In the genomic region with DNA sequence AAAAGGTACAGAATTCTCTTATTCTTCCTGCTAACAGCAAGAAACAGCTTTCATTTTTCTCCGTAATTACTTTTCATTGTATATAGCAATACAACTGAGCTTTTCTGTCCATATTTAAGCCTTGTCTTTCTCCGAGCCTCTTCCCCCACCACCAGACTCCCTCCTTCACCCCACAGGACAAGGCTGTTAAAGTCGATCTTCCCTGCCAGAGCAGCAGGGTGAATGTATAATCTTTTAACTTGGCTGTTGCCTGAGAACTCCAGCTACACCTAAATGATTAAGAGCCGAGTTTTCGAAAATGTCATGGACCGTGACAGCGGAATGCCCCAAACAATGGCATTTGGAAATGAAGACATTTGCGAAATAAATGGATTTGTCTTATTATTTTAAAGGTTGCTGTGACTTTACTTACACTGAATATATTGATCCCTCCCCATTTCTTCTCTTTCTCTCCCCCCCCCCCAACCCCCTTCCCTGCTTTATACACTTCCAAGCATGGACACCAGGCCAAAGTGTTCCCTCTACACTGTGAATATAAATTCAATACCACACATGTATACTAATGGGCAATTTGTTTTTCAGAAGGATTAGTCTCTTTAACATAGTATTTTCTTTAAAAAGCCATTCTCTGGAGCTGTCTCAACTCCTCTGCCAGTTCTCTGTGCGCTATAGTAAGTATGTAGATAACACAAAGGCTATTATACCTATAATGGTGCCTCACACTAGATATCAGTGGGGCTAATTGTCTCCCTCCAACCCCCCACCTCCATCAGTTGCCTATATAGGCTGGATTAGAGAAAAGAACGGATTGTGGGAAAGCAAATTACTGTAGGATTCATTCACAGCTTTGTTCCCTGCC, we compare ENCODE assay signal across 14 mouse cellular contexts.
DNase-seq lines count a peak whose midpoint lies in the region; ATAC-seq and TF ChIP-seq lines count a peak whose summit lies in the region.
"Had no signal": no experiment of that assay in that cellular context is flagged by ENCODE, and none has a peak within 500 bp of the region (broad histone marks: within the 10 kb centered on the region; RNA-seq: fewer than 3 reads in every experiment).

No protein-coding gene starts in this region.

- TF ChIP-seq EP300 in liver, postnatal 0 days (IDR thresholded peaks at IDR 0.05; ENCODE audit: low read depth), result no peak

- peak; percentile 69 for DNase-seq in kidney, adult 2 months
- DNase-seq in kidney, adult 18-20 months, result no peak
- peak; percentile 29 for DNase-seq in forebrain, postnatal 0 days
- DNase-seq in right cerebral cortex, postnatal 10 days (ENCODE audit: low spot score in 2 of 2), result no peak
- no peak for DNase-seq in liver, postnatal 0 days
- no peak for DNase-seq in urinary bladder, postnatal 36 days (ENCODE audit: low spot score in 2 of 2)
- DNase-seq: adrenal gland, postnatal 14 days; heart, postnatal 4 days; liver, embryonic 13.5 days; thymus, adult 2 months had no signal

- H3K4me1 ChIP-seq in kidney, adult 2 months (ENCODE audit: control insufficient read depth, insufficient read depth, low read length), result no peaks in the 10 kb centered on the region
- H3K4me1 ChIP-seq in forebrain, postnatal 0 days (ENCODE audit: insufficient read depth), result peaks cover 16% of the 10 kb centered on the region
- no peaks in the 10 kb centered on the region for H3K4me1 ChIP-seq in kidney, embryonic 16.5 days (ENCODE audit: insufficient read depth, low read length)
- peaks cover 20% of the 10 kb centered on the region for H3K4me1 ChIP-seq in midbrain, embryonic 15.5 days
- no peaks in the 10 kb centered on the region for H3K4me1 ChIP-seq in liver, postnatal 0 days (ENCODE audit: insufficient read depth)
- H3K4me1 ChIP-seq: embryonic facial prominence, embryonic 15.5 days; liver, embryonic 13.5 days had no signal

- WGBS in kidney, adult 2 months, result 44% methylated on average over 10 of the region's 10 CpGs
- WGBS in forebrain, postnatal 0 days, result 19% methylated on average over 10 of the region's 10 CpGs
- 59% methylated on average over 10 of the region's 10 CpGs for WGBS in kidney, embryonic 16.5 days
- 27% methylated on average over 10 of the region's 10 CpGs for WGBS in midbrain, embryonic 15.5 days
- WGBS in liver, postnatal 0 days (ENCODE audit: insufficient replicate concordance), result 69% methylated on average over 10 of the region's 10 CpGs

- no peaks in the 10 kb centered on the region for H3K36me3 ChIP-seq in kidney, adult 2 months (ENCODE audit: control insufficient read depth, insufficient read depth, low read length)
- no peaks in the 10 kb centered on the region for H3K36me3 ChIP-seq in forebrain, postnatal 0 days (ENCODE audit: insufficient read depth)
- no peaks in the 10 kb centered on the region for H3K36me3 ChIP-seq in kidney, embryonic 16.5 days (ENCODE audit: insufficient read depth, low read length)
- no peaks in the 10 kb centered on the region for H3K36me3 ChIP-seq in midbrain, embryonic 15.5 days (replicated peaks)
- no peaks in the 10 kb centered on the region for H3K36me3 ChIP-seq in liver, postnatal 0 days (replicated peaks; ENCODE audit: insufficient read depth, low read length)
- H3K36me3 ChIP-seq: embryonic facial prominence, embryonic 15.5 days; liver, embryonic 13.5 days had no signal

- H3K27me3 ChIP-seq in kidney, adult 2 months (replicated peaks; ENCODE audit: control insufficient read depth, insufficient read depth, low read length), result no peaks in the 10 kb centered on the region
- no peaks in the 10 kb centered on the region for H3K27me3 ChIP-seq in forebrain, postnatal 0 days (ENCODE audit: insufficient read depth, low read length)
- no peaks in the 10 kb centered on the region for H3K27me3 ChIP-seq in kidney, embryonic 16.5 days (ENCODE audit: insufficient read depth, low read length)
- no peaks in the 10 kb centered on the region for H3K27me3 ChIP-seq in midbrain, embryonic 15.5 days (replicated peaks)
- H3K27me3 ChIP-seq in liver, postnatal 0 days (ENCODE audit: insufficient read depth, low read length), result no peaks in the 10 kb centered on the region
- H3K27me3 ChIP-seq: embryonic facial prominence, embryonic 15.5 days; liver, embryonic 13.5 days had no signal

- TF ChIP-seq CTCF in kidney, adult 2 months (conservative IDR thresholded peaks at IDR 0.05; ENCODE audit: insufficient read depth, insufficient read length, low read depth, low read length), result no peak
- no peak for TF ChIP-seq CTCF in forebrain, postnatal 0 days (IDR thresholded peaks at IDR 0.05; ENCODE audit: low read depth)
- no peak for TF ChIP-seq CTCF in liver, postnatal 0 days (IDR thresholded peaks at IDR 0.05; ENCODE audit: low read depth)

- peak; percentile 40 for ATAC-seq in forebrain, postnatal 0 days
- ATAC-seq in kidney, embryonic 16.5 days (ENCODE audit: low FRiP score, low TSS enrichment), result peak; percentile 61; the same call in 1 of the 2 replicates
- ATAC-seq in midbrain, embryonic 15.5 days (replicated peaks), result no peak; the same call in 1 of the 2 replicates
- ATAC-seq in liver, postnatal 0 days, result no peak

- no peak overlapping the region for H3K4me3 ChIP-seq in kidney, adult 2 months (ENCODE audit: insufficient read depth, low read depth, low read length)
- peak overlapping the region; percentile 12; the same call in 1 of the 2 replicates for H3K4me3 ChIP-seq in forebrain, postnatal 0 days (ENCODE audit: low read depth, low read length)
- no peak overlapping the region for H3K4me3 ChIP-seq in kidney, embryonic 16.5 days (ENCODE audit: low read length)
- no peak overlapping the region for H3K4me3 ChIP-seq in midbrain, embryonic 15.5 days
- H3K4me3 ChIP-seq in liver, postnatal 0 days (ENCODE audit: low read depth, low read length), result no peak overlapping the region
- H3K4me3 ChIP-seq: embryonic facial prominence, embryonic 15.5 days; liver, embryonic 13.5 days; myocyte had no signal

- H3K27ac ChIP-seq in kidney, adult 2 months (ENCODE audit: insufficient read depth, low read depth, low read length), result no peak overlapping the region
- peak overlapping the region; percentile 40 for H3K27ac ChIP-seq in forebrain, postnatal 0 days (ENCODE audit: low read depth, low read length)
- peak overlapping the region; percentile 14; the same call in 1 of the 2 replicates for H3K27ac ChIP-seq in kidney, embryonic 16.5 days (ENCODE audit: low read length)
- H3K27ac ChIP-seq in midbrain, embryonic 15.5 days, result peak overlapping the region; percentile 61
- H3K27ac ChIP-seq in liver, postnatal 0 days (ENCODE audit: low read depth), result no peak overlapping the region
- H3K27ac ChIP-seq: embryonic facial prominence, embryonic 15.5 days; liver, embryonic 13.5 days had no signal

- peak overlapping the region; percentile 38 for H3K4me2 ChIP-seq in forebrain, postnatal 0 days (ENCODE audit: low read depth)
- H3K4me2 ChIP-seq in kidney, embryonic 16.5 days (replicated peaks; ENCODE audit: low read depth, low read length), result no peak overlapping the region
- H3K4me2 ChIP-seq in midbrain, embryonic 15.5 days, result peak overlapping the region; percentile 29
- H3K4me2 ChIP-seq in liver, postnatal 0 days (ENCODE audit: low read depth, low read length), result no peak overlapping the region
- H3K4me2 ChIP-seq: embryonic facial prominence, embryonic 15.5 days; liver, embryonic 13.5 days had no signal

- no peak for TF ChIP-seq POLR2A in kidney, adult 2 months (IDR thresholded peaks at IDR 0.05; ENCODE audit: low read depth, low read length)

- peak overlapping the region; percentile 37 for H3K9ac ChIP-seq in forebrain, postnatal 0 days
- no peak overlapping the region for H3K9ac ChIP-seq in kidney, embryonic 16.5 days (replicated peaks; ENCODE audit: low read length)
- no peak overlapping the region for H3K9ac ChIP-seq in midbrain, embryonic 15.5 days
- H3K9ac ChIP-seq in liver, postnatal 0 days (replicated peaks), result no peak overlapping the region
- H3K9ac ChIP-seq: embryonic facial prominence, embryonic 15.5 days; liver, embryonic 13.5 days had no signal

- H3K9me3 ChIP-seq in forebrain, postnatal 0 days (ENCODE audit: low read length), result no peaks in the 10 kb centered on the region
- H3K9me3 ChIP-seq in kidney, embryonic 16.5 days (ENCODE audit: low read length), result no peaks in the 10 kb centered on the region
- no peaks in the 10 kb centered on the region for H3K9me3 ChIP-seq in midbrain, embryonic 15.5 days
- no peaks in the 10 kb centered on the region for H3K9me3 ChIP-seq in liver, postnatal 0 days (ENCODE audit: low read length)
- H3K9me3 ChIP-seq: embryonic facial prominence, embryonic 15.5 days; liver, embryonic 13.5 days had no signal

Comparison
In these comparisons a context has a peak if more than half of its experiments do, and no peak if none do; other contexts are left out.
1. DNase-seq: peak in kidney, adult 2 months (single experiment) and forebrain, postnatal 0 days (single experiment); none in kidney, adult 18-20 months (single experiment), right cerebral cortex, postnatal 10 days (0 of 2), liver, postnatal 0 days (single experiment) and urinary bladder, postnatal 36 days (0 of 2).
2. H3K27ac ChIP-seq: peak in forebrain, postnatal 0 days (single experiment), kidney, embryonic 16.5 days (single experiment) and midbrain, embryonic 15.5 days (single experiment); none in kidney, adult 2 months (single experiment) and liver, postnatal 0 days (single experiment).
3. ATAC-seq: peak in forebrain, postnatal 0 days (single experiment) and kidney, embryonic 16.5 days (single experiment); none in midbrain, embryonic 15.5 days (single experiment) and liver, postnatal 0 days (single experiment).
4. H3K4me2 ChIP-seq: peak in forebrain, postnatal 0 days (single experiment) and midbrain, embryonic 15.5 days (single experiment); none in kidney, embryonic 16.5 days (single experiment) and liver, postnatal 0 days (single experiment).